Mouse (Mus musculus) frontal cortex, adult (tissue): Measurements from ENCODE around the gene 4932411N23Rik.
"Not testable (repeated sequence)": the region's sequence is repeated elsewhere in the genome, so short reads cannot be mapped to it uniquely, and the experiment has no call there.

Source experiments
- ATAC-seq: cut with Nextera tagmentation; 2 replicates; pipeline ENCODE4 v1.9.2; 2017; ENCODE audit warnings: mild to moderate bottlenecking, moderate library complexity, mixed read lengths; ENCODE audit not compliant: low TSS enrichment

The 4932411N23Rik gene

GRCm38 (mm10) chrX:126815768-126816167 is at the start of gene 4932411N23Rik:
4932411N23Rik (minus strand) TSS chrX:126815868.
- no peak for ATAC-seq

- no peak for ATAC-seq
Observed at GRCm38 (mm10) chrX:126779895-126780294, 35.8 kb downstream of the 4932411N23Rik start.

GRCm38 (mm10) chrX:126777643-126778042 is 38.0 kb downstream of the 4932411N23Rik start:
- not testable (repeated sequence) for ATAC-seq

- ATAC-seq, result not testable (repeated sequence)
Observed at GRCm38 (mm10) chrX:126774846-126775245, 40.8 kb downstream of the 4932411N23Rik start.

GRCm38 (mm10) chrX:126773511-126773910 is 42.2 kb downstream of the 4932411N23Rik start:
- not testable (repeated sequence) for ATAC-seq
